Mouse (Mus musculus): Measurements from ENCODE around the gene A530016L24Rik. TPM values are rescaled to one million over a fixed set of nuclear protein-coding genes. Genes with fewer than 3 reads are reported as not detected.

A530016L24Rik gene
- polyA plus RNA-seq, 1 experiment from 2014 or later: 0.12 TPM

DNA sequence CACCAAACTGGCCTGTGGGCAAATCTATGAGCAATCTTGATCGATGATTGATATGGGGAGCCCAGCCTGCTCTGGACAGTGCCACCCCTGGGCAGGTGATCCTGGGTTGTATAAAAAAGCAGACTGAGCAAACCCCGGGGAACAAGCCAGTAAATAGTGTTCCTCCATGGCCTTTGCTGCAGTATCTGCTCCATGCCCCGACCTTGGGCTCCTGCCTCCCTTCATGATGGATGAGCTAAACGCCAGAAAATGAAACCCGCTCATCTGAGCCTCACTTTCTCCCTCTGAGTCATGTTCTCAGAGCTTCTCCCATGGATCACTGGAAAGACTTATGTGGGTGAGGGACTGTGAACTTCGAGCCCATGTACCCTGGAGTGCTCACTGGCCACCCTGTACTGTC, 17.0 kb downstream of the A530016L24Rik start:
- H3K4me2 ChIP-seq: no peak overlapping the region
- 77% methylated on average over 6 of the region's 6 CpGs for WGBS
- no peaks in the 10 kb centered on the region; the same call in 1 of the 2 replicates for H3K36me3 ChIP-seq
- no peak for ATAC-seq (ENCODE audit: low FRiP score)
- no peak overlapping the region for H3K9ac ChIP-seq
- peak overlapping the region; percentile 83; the same call in 1 of the 2 replicates for H3K27ac ChIP-seq
- H3K4me3 ChIP-seq: no peak overlapping the region
- H3K27me3 ChIP-seq: peaks cover 36% of the 10 kb centered on the region
- no peaks in the 10 kb centered on the region for H3K9me3 ChIP-seq
- peaks cover 73% of the 10 kb centered on the region for H3K4me1 ChIP-seq (replicated peaks)

- Histone ChIP-seq H3K9ac (0 out of 2 replicates have a peak overlapping the region, but pooled peaks have one; percentile 19), H3K27me3 (peaks cover 44% of the 10 kb centered on the region), H3K4me1 (replicated peaks) (peaks cover 75% of the 10 kb centered on the region), H3K4me3 (no peak overlapping the region), H3K4me2 (peak overlapping the region; percentile 39), H3K9me3 (no peaks in the 10 kb centered on the region), H3K36me3 (no peaks in the 10 kb centered on the region; the same call in 1 of the 2 replicates), H3K27ac (peak overlapping the region; percentile 83)
- WGBS: 11% methylated on average over 4 of the region's 4 CpGs
- peak; percentile 61 for ATAC-seq (ENCODE audit: low FRiP score)
Observed at GRCm38 (mm10) chr12:112507264-112507663, 18.0 kb downstream of the A530016L24Rik start.

DNA sequence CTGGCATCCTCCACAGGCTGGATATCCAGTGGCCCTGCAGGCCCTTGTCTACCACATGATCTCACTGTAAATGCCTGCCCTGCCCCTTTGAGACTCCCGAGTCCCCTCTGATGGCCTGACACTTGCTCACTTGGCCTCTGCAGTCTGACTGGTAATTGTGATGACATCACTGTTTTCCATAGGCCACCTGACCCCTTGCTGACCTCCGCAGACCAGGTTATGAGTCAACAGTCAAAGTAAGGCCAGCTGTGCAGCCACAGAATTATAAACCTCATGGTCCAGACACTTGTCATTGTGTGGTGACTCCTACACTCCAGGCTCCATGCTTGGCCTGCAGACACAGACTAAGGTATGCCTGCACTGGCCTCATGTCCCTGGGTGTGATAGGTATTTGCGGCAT, 18.7 kb downstream of the A530016L24Rik start:
- Histone ChIP-seq H3K4me3 (no peak overlapping the region), H3K27ac (peak overlapping the region; percentile 83), H3K9me3 (no peaks in the 10 kb centered on the region), H3K4me1 (replicated peaks) (peaks cover 71% of the 10 kb centered on the region), H3K9ac (0 out of 2 replicates have a peak overlapping the region, but pooled peaks have one; percentile 19), H3K4me2 (peak overlapping the region; percentile 72; the same call in 1 of the 2 replicates), H3K36me3 (no peaks in the 10 kb centered on the region; the same call in 1 of the 2 replicates), H3K27me3 (peaks cover 46% of the 10 kb centered on the region)
- 87% methylated on average over 3 of the region's 3 CpGs for WGBS
- ATAC-seq (ENCODE audit: low FRiP score): no peak

- ATAC-seq (ENCODE audit: low FRiP score): peak; percentile 21; the same call in 1 of the 2 replicates
- peak overlapping the region; percentile 72 for H3K4me2 ChIP-seq
- H3K9ac ChIP-seq: peak overlapping the region; percentile 70
- H3K9me3 ChIP-seq: no peaks in the 10 kb centered on the region
- H3K4me1 ChIP-seq (replicated peaks): peaks cover 67% of the 10 kb centered on the region
- peaks cover 47% of the 10 kb centered on the region for H3K27me3 ChIP-seq
- peak overlapping the region; percentile 46 for H3K4me3 ChIP-seq
- H3K36me3 ChIP-seq: no peaks in the 10 kb centered on the region
- WGBS: 14% methylated on average over 7 of the region's 7 CpGs
- H3K27ac ChIP-seq: peak overlapping the region; percentile 87
Observed at GRCm38 (mm10) chr12:112510365-112510732, 21.1 kb downstream of the A530016L24Rik start.

GRCm38 (mm10) chr12:112510733-112511372, 21.6 kb downstream of the A530016L24Rik start:
- peak overlapping the region; percentile 87 for H3K27ac ChIP-seq
- peak overlapping the region; percentile 46 for H3K4me3 ChIP-seq
- peaks cover 47% of the 10 kb centered on the region for H3K27me3 ChIP-seq
- 3% methylated on average over 62 of the region's 62 CpGs for WGBS
- peak overlapping the region; percentile 70 for H3K9ac ChIP-seq
- no peaks in the 10 kb centered on the region for H3K9me3 ChIP-seq
- peak overlapping the region; percentile 72 for H3K4me2 ChIP-seq
- peak; percentile 67 for ATAC-seq (ENCODE audit: low FRiP score)
- H3K4me1 ChIP-seq (replicated peaks): peaks cover 62% of the 10 kb centered on the region
- no peaks in the 10 kb centered on the region for H3K36me3 ChIP-seq

DNA sequence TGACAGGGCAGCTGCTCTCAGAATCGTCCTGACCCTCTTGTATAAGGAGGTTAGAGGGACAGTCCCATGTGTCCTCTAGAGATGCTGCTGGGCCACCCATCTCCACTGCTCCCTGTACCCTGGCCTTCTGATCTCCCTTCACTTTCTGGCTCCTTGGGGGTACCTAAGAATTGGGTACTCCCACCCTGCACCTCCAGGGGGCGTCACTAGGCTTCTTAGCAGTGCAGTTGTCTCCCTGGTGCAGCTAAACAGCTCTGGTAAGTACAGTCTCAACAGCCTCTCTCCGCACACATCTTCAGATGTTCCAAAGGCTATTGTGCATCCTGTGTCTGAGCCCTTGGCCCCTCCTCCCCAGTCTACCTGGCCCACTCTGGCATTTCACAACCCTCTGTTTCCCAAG, 25.6 kb downstream of the A530016L24Rik start:
- WGBS: 48% methylated on average over 3 of the region's 3 CpGs
- H3K4me3 ChIP-seq: no peak overlapping the region
- H3K4me1 ChIP-seq (replicated peaks): peaks cover 39% of the 10 kb centered on the region
- peaks cover 40% of the 10 kb centered on the region for H3K27me3 ChIP-seq
- ATAC-seq (ENCODE audit: low FRiP score): no peak
- no peak overlapping the region for H3K9ac ChIP-seq
- H3K36me3 ChIP-seq: no peaks in the 10 kb centered on the region
- no peak overlapping the region for H3K4me2 ChIP-seq
- H3K27ac ChIP-seq: no peak overlapping the region
- H3K9me3 ChIP-seq: no peaks in the 10 kb centered on the region

DNA sequence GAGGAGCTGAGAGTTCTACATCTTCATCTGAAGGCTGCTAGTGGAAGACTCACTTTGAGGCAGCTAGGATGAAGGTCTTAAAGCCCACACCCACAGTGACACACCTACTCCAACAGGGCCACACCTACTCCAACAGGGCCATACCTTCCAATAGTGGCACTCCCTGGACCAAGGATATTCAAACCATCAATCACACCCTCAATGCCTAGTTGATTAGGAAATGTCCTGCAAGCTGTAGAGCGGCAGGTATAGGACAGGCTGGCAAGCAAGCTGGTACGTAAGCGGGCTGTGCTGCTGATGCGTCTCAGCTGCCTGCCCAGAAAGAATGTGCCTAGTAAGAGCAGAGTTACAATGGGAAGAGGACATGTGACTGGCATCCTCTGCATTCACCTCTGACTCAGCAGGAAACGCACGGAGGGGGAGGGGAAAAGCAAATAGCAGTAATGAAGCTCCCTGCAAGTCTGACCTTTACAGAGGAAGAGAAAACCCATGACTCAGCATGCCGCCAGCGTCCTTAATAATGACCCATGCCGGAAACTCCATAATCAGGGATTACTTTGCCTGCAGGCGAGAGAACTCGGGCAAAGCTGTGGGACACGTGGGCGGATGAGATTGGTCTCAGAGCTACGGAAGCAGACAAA, 27.6 kb downstream of the A530016L24Rik start, which contains the start of gene Tmem179:
TSS of gene Tmem179 (minus strand) at position 51 of the 641 bp plus-strand sequence.
- Histone ChIP-seq H3K4me3 (no peak within 1 kb of the TSS), H3K4me2 (peak within 1 kb of the TSS; percentile 6; the same call in 1 of the 2 replicates), H3K9me3 (no peaks in the 10 kb centered on the region), H3K9ac (no peak within 1 kb of the TSS), H3K4me1 (replicated peaks) (peaks cover 21% of the 10 kb centered on the region), H3K27me3 (peaks cover 31% of the 10 kb centered on the region), H3K36me3 (no peaks in the 10 kb centered on the region), H3K27ac (no peak within 1 kb of the TSS)
- WGBS: 13% methylated on average over 14 of the region's 14 CpGs
- peak; percentile 43; the same call in 1 of the 2 replicates for ATAC-seq (ENCODE audit: low FRiP score)

GRCm38 (mm10) chr12:112518105-112518504, 28.9 kb downstream of the A530016L24Rik start:
- Histone ChIP-seq H3K4me2 (no peak overlapping the region), H3K27ac (no peak overlapping the region), H3K4me3 (no peak overlapping the region), H3K36me3 (no peaks in the 10 kb centered on the region), H3K9ac (no peak overlapping the region), H3K4me1 (replicated peaks) (peaks cover 17% of the 10 kb centered on the region), H3K27me3 (peaks cover 30% of the 10 kb centered on the region), H3K9me3 (no peaks in the 10 kb centered on the region)
- ATAC-seq (ENCODE audit: low FRiP score): no peak
- WGBS: 38% methylated on average over 4 of the region's 4 CpGs

DNA sequence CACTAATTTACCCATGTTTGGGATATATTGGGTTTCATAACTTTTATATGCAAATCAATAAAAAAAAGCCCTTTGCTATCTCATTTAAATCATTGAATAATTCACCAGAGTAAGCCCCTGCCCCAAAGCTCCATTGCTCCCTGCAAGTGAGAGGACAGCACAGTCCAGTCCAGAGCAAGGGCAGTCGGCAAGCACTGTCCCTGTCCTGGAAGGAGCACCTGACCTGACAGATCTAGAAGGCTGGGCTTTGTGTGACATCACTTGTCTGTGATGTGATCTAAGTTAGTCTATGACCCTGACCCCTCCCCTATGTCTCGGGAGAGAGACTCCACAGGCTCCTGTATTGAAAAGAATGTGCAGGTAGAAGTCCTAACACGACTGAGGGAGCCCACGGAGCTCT, 44.5 kb downstream of the A530016L24Rik start:
- ATAC-seq (ENCODE audit: low FRiP score): no peak
- H3K9ac ChIP-seq: no peak overlapping the region
- H3K4me3 ChIP-seq: no peak overlapping the region
- H3K27me3 ChIP-seq: peaks cover 62% of the 10 kb centered on the region
- H3K36me3 ChIP-seq: no peaks in the 10 kb centered on the region
- WGBS: 74% methylated on average over 4 of the region's 4 CpGs
- H3K4me2 ChIP-seq: no peak overlapping the region
- H3K4me1 ChIP-seq (replicated peaks): peaks cover 13% of the 10 kb centered on the region
- H3K9me3 ChIP-seq: no peaks in the 10 kb centered on the region
- H3K27ac ChIP-seq: no peak overlapping the region

DNA sequence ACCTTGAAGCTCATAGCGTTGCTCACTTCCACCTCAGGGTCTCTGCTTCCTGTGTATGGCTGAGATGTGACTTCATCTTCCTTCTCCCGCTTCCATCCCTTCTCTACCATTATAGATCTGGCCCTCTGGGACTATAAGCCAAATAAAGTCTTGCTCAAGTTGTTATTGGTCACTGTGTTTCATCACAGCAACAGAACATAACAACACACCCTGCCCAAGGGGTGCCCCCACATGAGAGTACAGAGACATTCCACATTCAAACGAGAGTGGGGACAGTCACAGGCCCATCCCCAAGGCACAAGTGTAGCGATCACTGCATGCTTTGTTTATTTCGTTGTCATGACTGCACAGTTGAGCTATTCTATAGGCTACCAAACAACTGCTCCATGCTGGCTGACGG, 48.0 kb downstream of the A530016L24Rik start:
- H3K4me3 ChIP-seq: no peak overlapping the region
- no peaks in the 10 kb centered on the region for H3K36me3 ChIP-seq
- no peak overlapping the region for H3K4me2 ChIP-seq
- 74% methylated on average over 6 of the region's 6 CpGs for WGBS
- H3K9me3 ChIP-seq: no peaks in the 10 kb centered on the region
- H3K9ac ChIP-seq: no peak overlapping the region
- H3K27ac ChIP-seq: no peak overlapping the region
- H3K27me3 ChIP-seq: peaks cover 71% of the 10 kb centered on the region
- ATAC-seq (ENCODE audit: low FRiP score): no peak
- H3K4me1 ChIP-seq (replicated peaks): peaks cover 31% of the 10 kb centered on the region

DNA sequence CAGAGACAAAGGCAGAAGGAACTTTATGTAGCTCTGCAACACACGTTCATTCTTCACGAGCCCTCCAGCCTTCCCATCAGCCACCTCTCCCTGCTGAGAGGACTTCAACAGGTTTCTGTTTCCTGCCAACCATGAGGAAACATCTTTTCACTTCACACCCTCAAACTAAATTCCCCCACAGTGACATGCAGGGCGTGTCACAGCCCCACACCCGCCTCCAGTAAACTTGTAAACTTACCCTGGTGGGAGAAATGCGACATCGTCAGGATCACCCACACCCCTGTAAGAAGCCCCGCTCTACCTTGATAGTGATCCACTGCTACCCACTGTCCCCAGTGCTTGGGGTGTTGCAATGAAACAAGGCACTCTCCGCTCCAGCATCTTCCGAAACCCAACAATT, 49.1 kb downstream of the A530016L24Rik start:
- H3K36me3 ChIP-seq: no peaks in the 10 kb centered on the region
- WGBS: 90% methylated on average over 9 of the region's 9 CpGs
- no peak overlapping the region for H3K9ac ChIP-seq
- H3K4me3 ChIP-seq: no peak overlapping the region
- no peak overlapping the region for H3K27ac ChIP-seq
- no peaks in the 10 kb centered on the region for H3K9me3 ChIP-seq
- H3K4me2 ChIP-seq: no peak overlapping the region
- peaks cover 33% of the 10 kb centered on the region for H3K4me1 ChIP-seq (replicated peaks)
- H3K27me3 ChIP-seq: peaks cover 62% of the 10 kb centered on the region
- no peak for ATAC-seq (ENCODE audit: low FRiP score)

DNA sequence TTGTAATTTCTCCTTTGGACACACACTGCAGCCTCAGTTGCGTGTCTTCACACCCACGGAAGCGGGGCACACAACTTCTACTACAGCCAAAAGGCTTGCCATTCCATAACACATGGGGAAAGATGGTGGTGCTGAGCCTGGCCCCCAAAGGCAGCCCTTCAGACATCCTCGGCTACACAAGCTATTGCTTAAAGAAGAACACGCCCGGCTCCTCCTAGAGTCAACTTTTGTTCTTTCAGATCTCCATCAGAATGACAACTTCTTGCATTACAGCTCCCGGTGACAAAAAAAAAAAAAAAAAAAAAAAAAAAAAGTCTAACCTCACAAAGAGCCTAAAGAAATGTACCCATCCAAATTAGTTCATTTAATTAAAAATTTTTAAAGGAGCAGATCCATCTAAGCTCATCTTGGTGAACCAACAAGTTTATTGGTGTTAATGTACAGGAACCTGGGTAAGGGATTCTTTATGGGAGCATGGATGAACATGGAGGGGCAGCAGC, 50.3 kb downstream of the A530016L24Rik start:
- Histone ChIP-seq H3K36me3 (no peaks in the 10 kb centered on the region), H3K9me3 (no peaks in the 10 kb centered on the region), H3K27ac (no peak overlapping the region), H3K27me3 (peaks cover 64% of the 10 kb centered on the region), H3K4me1 (replicated peaks) (peaks cover 36% of the 10 kb centered on the region), H3K9ac (no peak overlapping the region), H3K4me2 (no peak overlapping the region), H3K4me3 (no peak overlapping the region)
- no peak for ATAC-seq (ENCODE audit: low FRiP score)
- WGBS: 86% methylated on average over 7 of the region's 7 CpGs
